Mouse (Mus musculus) liver, embryonic 14.5 days (tissue): ENCODE data around the gene Ankrd45. TPM values are rescaled to one million over a fixed set of nuclear protein-coding genes. Genes with fewer than 3 reads are reported as not detected.
A peak's percentile ranks its signal among the peaks of the same experiment; 100 is the strongest.
"Not testable (repeated sequence)": the region's sequence is repeated elsewhere in the genome, so short reads cannot be mapped to it uniquely, and the experiment has no call there.

Source experiments
- ATAC-seq: fragments of 200-750 bp; cut with Nextera tagmentation; 2 replicates; pipeline ENCODE4 v1.8.0; 2017; ENCODE audit warnings: moderate number of reproducible peaks, mild to moderate bottlenecking, moderate library complexity; ENCODE audit not compliant: insufficient read depth
- DNase-seq, 3 experiments: peaks; one replicate each; pipeline ENCODE4 v3.0.0-alpha.2; 2012 to 2013; ENCODE audit warnings: low read depth in 3 of 3, low spot score in 3 of 3
- H3K27ac ChIP-seq: fragments of 300-500 bp; sonication (generic); 2 replicates; pipeline ENCODE4 v1.5.1; 2014; ENCODE audit warnings: moderate library complexity, mild to moderate bottlenecking, control low read depth, inconsistent platforms
- H3K27me3 ChIP-seq: fragments of 300-500 bp; sonication (generic); 2 replicates; pipeline ENCODE4 v1.6.1; 2014; ENCODE audit warnings: mild to moderate bottlenecking, low read length, moderate library complexity; ENCODE audit not compliant: control insufficient read depth, insufficient read depth
- H3K36me3 ChIP-seq: fragments of 300-500 bp; sonication (generic); replicated peaks from 2 replicates; pipeline ENCODE4 v1.6.1; 2014; ENCODE audit warnings: low read depth; ENCODE audit not compliant: control insufficient read depth, insufficient read depth
- H3K4me1 ChIP-seq, 2 experiments: fragments of 200-500 bp in 1 of 2; fragments of 300-500 bp in 1 of 2; sonication (generic) in 1 of 2; replicated peaks; 2 replicates each; pipeline ENCODE4 v1.6.1; 2012 to 2014; ENCODE audit warnings: antibody characterized with exemption in 1 of 2, inconsistent platforms in 1 of 2, low read length in 1 of 2; ENCODE audit not compliant: control insufficient read depth in 2 of 2, insufficient read depth in 2 of 2
- H3K4me2 ChIP-seq: fragments of 300-500 bp; sonication (generic); 2 replicates; pipeline ENCODE4 v1.6.1; 2014; ENCODE audit warnings: low read depth, mild to moderate bottlenecking, control low read depth, moderate library complexity
- H3K4me3 ChIP-seq, 2 experiments: fragments of 200-500 bp in 1 of 2; fragments of 300-500 bp in 1 of 2; sonication (generic) in 1 of 2; 2 replicates each; pipeline ENCODE4 v1.5.1; 2012 to 2014; ENCODE audit warnings: low read depth in 2 of 2, low read length in 2 of 2, mild to moderate bottlenecking in 2 of 2, control low read depth in 1 of 2, inconsistent platforms in 1 of 2, moderate library complexity in 1 of 2; ENCODE audit not compliant: insufficient read depth in 1 of 2
- H3K9ac ChIP-seq: fragments of 300-500 bp; sonication (generic); replicated peaks from 2 replicates; pipeline ENCODE4 v1.6.1; 2014; ENCODE audit warnings: mild to moderate bottlenecking, control low read depth, moderate library complexity
- H3K9me3 ChIP-seq: fragments of 300-500 bp; sonication (generic); 2 replicates; pipeline ENCODE4 v1.6.1; 2016; ENCODE audit warnings: low read length, mixed read lengths; ENCODE audit not compliant: control insufficient read depth
- CTCF ChIP-seq: IDR thresholded peaks from 2 replicates; pipeline ENCODE4 v1.5.1; 2016; ENCODE audit warnings: antibody characterized with exemption, low read depth, control low read depth
- EP300 ChIP-seq: IDR thresholded peaks from 2 replicates; pipeline ENCODE4 v1.6.1; 2016; ENCODE audit warnings: antibody characterized with exemption, low read depth
- WGBS: fragments of 180-500 bp; shearing (Covaris S2); extraction: QIAGEN DNeasy Blood & Tissue Kit; methylation state at CpG from one replicate; pipeline ENCODE4 v1.1.7; 2014; ENCODE audit not compliant: insufficient replicate concordance; 5-methylcytosine and 5-hydroxymethylcytosine counted together
- polyA plus RNA-seq, 2 experiments: library from polyadenylated mRNA; depleted of rRNA in 1 of 2; stranded (reverse) in 1 of 2; unstranded in 1 of 2; fragments of >200 nt; fragmentation: Nextera tagmentation in 1 of 2; extraction: Ambion mirVana in 1 of 2; gene quantifications; 2 replicates each; pipeline versions ENCODE4 v1.2.1 to v1.2.3; 2012 to 2014

Gene Ankrd45
- polyA plus RNA-seq, 2 experiments, result 0.02 TPM; not detected in 1

GRCm38 (mm10) chr1:161182386-161182785 is 39.9 kb downstream of the Ankrd45 start:
- Histone ChIP-seq H3K9ac (no peak overlapping the region), H3K4me2 (no peak overlapping the region), H3K27ac (no peak overlapping the region), H3K9me3 (no peaks in the 10 kb centered on the region), H3K4me1 (peaks cover 0 to 2% of the 10 kb centered on the region in 2 experiments; a peak in 2 of 4 replicates), H3K27me3 (no peaks in the 10 kb centered on the region), H3K4me3 (no peak overlapping the region), H3K36me3 (no peaks in the 10 kb centered on the region)
- WGBS, result 67% methylated on average over 9 of the region's 9 CpGs
- no peak for TF ChIP-seq EP300
- TF ChIP-seq CTCF, result no peak
- no peak for ATAC-seq
- DNase-seq, result no peak

DNA sequence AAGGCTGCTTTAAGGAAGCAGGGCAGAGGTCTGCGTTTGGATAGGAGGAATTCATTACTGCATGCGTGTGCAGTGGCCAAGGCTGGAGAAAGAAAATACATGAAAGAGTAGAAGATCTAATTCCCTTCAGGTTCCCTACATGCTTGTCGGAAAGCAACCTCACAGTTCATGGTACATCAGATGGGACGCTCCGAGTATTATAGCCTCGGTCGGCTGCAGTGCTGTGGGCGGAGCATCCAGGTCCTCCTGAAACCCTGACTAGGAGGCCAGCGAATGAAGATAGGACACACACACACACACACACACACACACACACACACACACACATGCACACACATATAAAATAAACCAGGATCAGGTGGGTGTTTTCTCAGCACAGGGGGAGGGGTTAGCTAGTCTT is 41.2 kb downstream of the Ankrd45 start:
- ATAC-seq, result no peak
- H3K4me3 ChIP-seq, result no peak overlapping the region
- no peak overlapping the region for H3K4me2 ChIP-seq
- H3K4me1 ChIP-seq, result peaks cover 0 to 3% of the 10 kb centered on the region in 2 experiments; a peak in 2 of 4 replicates
- H3K36me3 ChIP-seq, result no peaks in the 10 kb centered on the region
- no peak for DNase-seq
- no peak overlapping the region for H3K27ac ChIP-seq
- WGBS, result 60% methylated on average over 9 of the region's 9 CpGs
- no peaks in the 10 kb centered on the region for H3K9me3 ChIP-seq
- no peaks in the 10 kb centered on the region for H3K27me3 ChIP-seq
- TF ChIP-seq EP300, result no peak
- TF ChIP-seq CTCF, result no peak
- H3K9ac ChIP-seq, result no peak overlapping the region

- Histone ChIP-seq H3K36me3 (no peaks in the 10 kb centered on the region), H3K4me1 (peaks cover 0 to 3% of the 10 kb centered on the region in 2 experiments; a peak in 2 of 4 replicates)
These were observed 42.9 kb downstream of the Ankrd45 start for GRCm38 (mm10) chr1:161185431-161185830.

GRCm38 (mm10) chr1:161190253-161190910 is 47.9 kb downstream of the Ankrd45 start:
- Histone ChIP-seq H3K4me1 (peaks cover 0 to 3% of the 10 kb centered on the region in 2 experiments; a peak in 2 of 4 replicates), H3K4me3 (no peak overlapping the region), H3K9ac (no peak overlapping the region), H3K27me3 (no peaks in the 10 kb centered on the region), H3K9me3 (no peaks in the 10 kb centered on the region), H3K36me3 (no peaks in the 10 kb centered on the region), H3K4me2 (no peak overlapping the region), H3K27ac (no peak overlapping the region)
- no peak for DNase-seq
- no peak for ATAC-seq
- WGBS, result 53% methylated on average over 9 of the region's 9 CpGs
- no peak for TF ChIP-seq CTCF

More at GRCm38 (mm10) chr1:161185431-161185830, 42.9 kb downstream of the Ankrd45 start:
- ATAC-seq, result no peak
- Histone ChIP-seq H3K9ac (no peak overlapping the region), H3K27me3 (no peaks in the 10 kb centered on the region), H3K27ac (no peak overlapping the region), H3K9me3 (no peaks in the 10 kb centered on the region), H3K4me2 (no peak overlapping the region), H3K4me3 (no peak overlapping the region)
- 58% methylated on average over 3 of the region's 3 CpGs for WGBS
- TF ChIP-seq EP300, result no peak
- TF ChIP-seq CTCF, result no peak
- no peak for DNase-seq

GRCm38 (mm10) chr1:161195541-161196351 is 53.3 kb downstream of the Ankrd45 start:
- H3K27me3 ChIP-seq, result no peaks in the 10 kb centered on the region
- no peaks in the 10 kb centered on the region for H3K9me3 ChIP-seq
- H3K4me3 ChIP-seq, result peak overlapping the region; percentile 62 to 80
- H3K4me2 ChIP-seq, result peak overlapping the region; percentile 90
- peak overlapping the region; percentile 68 for H3K9ac ChIP-seq
- ATAC-seq, result peak; percentile 95
- no peaks in the 10 kb centered on the region for H3K36me3 ChIP-seq
- H3K27ac ChIP-seq, result peak overlapping the region; percentile 29; the same call in 1 of the 2 replicates
- H3K4me1 ChIP-seq, result peaks cover 0 to 3% of the 10 kb centered on the region in 2 experiments; a peak in 1 of 4 replicates
- WGBS, result under 1% methylated on average over 16 of the region's 16 CpGs
- peak; percentile 42 to 61 (median 54) for DNase-seq
- TF ChIP-seq EP300, result no peak
- peak; percentile 86 for TF ChIP-seq CTCF

DNA sequence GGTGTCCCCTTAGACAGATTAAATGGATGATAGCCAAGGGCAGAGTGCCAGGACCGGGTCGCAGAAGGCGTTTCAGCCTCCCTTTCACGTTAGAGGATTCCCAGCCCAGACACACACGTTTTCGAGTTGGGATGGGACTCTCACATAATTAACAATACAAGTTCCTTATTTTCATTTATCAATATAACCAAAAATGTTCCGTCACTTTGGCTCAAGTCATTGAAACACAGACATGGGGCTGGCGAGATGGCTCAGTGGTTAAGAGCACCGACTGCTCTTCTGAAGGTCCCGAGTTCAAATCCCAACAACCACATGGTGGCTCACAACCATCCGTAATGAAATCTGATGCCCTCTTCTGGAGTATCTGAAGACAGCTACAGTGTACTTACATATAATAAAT is 53.9 kb downstream of the Ankrd45 start:
- not testable (repeated sequence) for H3K4me1 ChIP-seq, H3K9me3 ChIP-seq, H3K36me3 ChIP-seq, ATAC-seq, H3K27me3 ChIP-seq, H3K27ac ChIP-seq, H3K9ac ChIP-seq, DNase-seq
- Histone ChIP-seq H3K4me3 (peak overlapping the region in 1 of 2 experiments; percentile 80; a peak in 2 of 4 replicates), H3K4me2 (peak overlapping the region; percentile 90)
- 53% methylated on average over 11 of the region's 11 CpGs for WGBS
